Mouse (Mus musculus) ES-Bruce4 (cell line): ENCODE data around the gene Cpsf2.

Source experiments
- CTCF ChIP-seq: IDR thresholded peaks from one replicate; pipeline ENCODE4 v1.8.1; 2011; ENCODE audit warnings: low read depth, low read length
- EP300 ChIP-seq: IDR thresholded peaks from 2 replicates; pipeline ENCODE4 v1.6.1; 2011; ENCODE audit warnings: low read depth, low read length; ENCODE audit not compliant: insufficient read depth

- TF ChIP-seq EP300 (no peak), CTCF (no peak)
Observed at GRCm38 (mm10) chr12:101979213-101979750, 3.5 kb downstream of the Cpsf2 start.
